Mouse (Mus musculus): Measurements from ENCODE around the gene Ptprt.
"Not testable (repeated sequence)": the region's sequence is repeated elsewhere in the genome, so short reads cannot be mapped to it uniquely, and the experiment has no call there.

The Ptprt gene

GRCm38 (mm10) chr2:162182621-162183475 is 478.1 kb downstream of the Ptprt start:
- no peak for DNase-seq

DNA sequence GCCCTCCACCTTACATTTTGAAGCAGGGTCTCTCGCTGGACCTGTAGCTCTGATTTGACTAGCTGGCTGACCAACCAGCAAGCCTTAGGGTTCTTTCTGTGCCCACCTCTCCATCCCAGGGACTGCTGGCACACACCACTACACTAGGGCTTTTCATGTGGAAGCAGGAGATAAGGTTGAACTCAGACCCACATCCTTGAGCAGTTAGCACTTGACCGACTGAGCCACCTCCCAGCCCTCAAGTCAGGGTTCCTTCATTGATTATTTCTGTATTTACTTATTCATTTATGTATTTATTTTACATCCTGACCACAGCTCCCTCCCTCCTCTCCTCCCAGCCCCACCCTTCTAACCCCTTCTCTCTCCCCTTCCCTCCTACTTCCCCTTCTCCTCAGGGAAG is 479.1 kb downstream of the Ptprt start:
- no peak for DNase-seq

- DNase-seq, result no peak
These were observed 488.4 kb downstream of the Ptprt start for GRCm38 (mm10) chr2:162172529-162172928.

DNA sequence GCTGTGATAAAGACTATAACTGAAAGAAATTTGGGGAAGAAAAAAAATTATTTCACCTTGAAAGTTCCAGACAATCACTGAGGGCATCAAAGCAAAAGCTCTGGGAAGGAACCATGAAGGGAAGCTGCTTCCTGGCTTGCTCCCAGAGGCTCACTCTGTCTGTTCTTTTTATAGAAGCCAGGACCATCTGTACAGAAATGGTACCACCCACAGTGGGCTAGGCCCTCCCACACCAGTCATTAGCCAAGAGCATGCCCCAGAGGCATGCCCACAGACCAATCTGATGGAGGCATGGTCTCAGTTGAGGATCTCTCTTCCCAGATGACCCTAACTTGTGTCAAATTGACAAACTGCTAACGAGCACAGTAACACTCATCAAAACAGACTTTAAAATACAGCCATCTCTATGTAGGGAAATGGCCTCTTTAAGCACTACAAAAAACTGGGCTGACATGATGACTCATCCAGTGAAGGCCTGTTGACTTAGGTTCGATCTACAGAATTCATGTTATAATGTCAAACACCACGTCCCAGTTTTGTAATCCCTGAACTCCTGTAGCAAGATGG is 519.0 kb downstream of the Ptprt start:
- peak; percentile 21 for DNase-seq

DNA sequence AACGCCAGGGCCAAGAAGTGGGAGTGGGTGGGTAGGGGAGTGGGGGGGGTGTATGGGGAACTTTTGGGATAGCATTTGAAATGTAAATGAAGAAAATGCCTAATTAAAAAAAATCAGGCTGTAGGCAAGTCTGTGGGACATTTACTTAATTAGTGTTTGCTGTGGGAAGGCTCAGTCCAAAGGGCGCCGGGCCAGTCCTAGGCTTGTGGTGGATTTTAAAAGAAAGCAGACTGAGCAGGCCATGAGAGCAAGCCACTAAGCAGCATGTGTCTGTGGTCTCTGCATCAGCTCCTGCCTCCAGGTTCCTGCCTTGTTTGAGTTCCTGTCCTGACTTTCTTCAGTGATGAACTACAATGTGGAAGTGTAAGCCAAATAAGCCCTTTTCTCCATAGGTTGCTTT is 524.8 kb downstream of the Ptprt start:
- DNase-seq, result not testable (repeated sequence)

GRCm38 (mm10) chr2:162131607-162132304 is 529.2 kb downstream of the Ptprt start:
- no peak for DNase-seq

- peak; percentile 48 for DNase-seq
These were observed 531.1 kb downstream of the Ptprt start for GRCm38 (mm10) chr2:162129896-162130295.

DNA sequence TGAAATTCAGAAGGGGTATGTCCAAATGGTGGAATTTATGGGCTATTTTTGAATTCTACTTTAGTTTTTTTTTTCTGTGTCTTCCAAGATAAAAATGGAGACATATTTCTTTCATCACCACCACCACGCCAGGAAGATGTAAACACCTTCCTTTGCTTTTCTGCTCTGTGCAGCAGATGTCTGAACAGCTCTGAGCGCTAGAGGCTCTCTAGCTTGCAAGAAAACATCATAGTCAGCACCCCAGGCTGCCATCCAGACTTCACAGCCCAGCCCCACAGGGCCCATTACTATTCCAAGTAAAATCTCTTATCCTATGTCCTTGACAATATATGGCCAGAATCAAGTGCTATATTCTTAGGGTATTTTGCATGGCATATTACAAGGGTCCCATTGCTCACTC is 542.9 kb downstream of the Ptprt start:
- DNase-seq, result no peak

GRCm38 (mm10) chr2:162082391-162082790 is 578.6 kb downstream of the Ptprt start:
- DNase-seq, result no peak

- DNase-seq, result no peak
These were observed 580.1 kb downstream of the Ptprt start for GRCm38 (mm10) chr2:162080717-162081398.

GRCm38 (mm10) chr2:162078571-162079280 is 582.2 kb downstream of the Ptprt start:
- no peak for DNase-seq

GRCm38 (mm10) chr2:162052816-162053215 is 608.1 kb downstream of the Ptprt start:
- DNase-seq, result no peak

GRCm38 (mm10) chr2:162050198-162050597 is 610.7 kb downstream of the Ptprt start:
- DNase-seq, result no peak

GRCm38 (mm10) chr2:162035615-162036014 is 625.3 kb downstream of the Ptprt start:
- no peak for DNase-seq

DNA sequence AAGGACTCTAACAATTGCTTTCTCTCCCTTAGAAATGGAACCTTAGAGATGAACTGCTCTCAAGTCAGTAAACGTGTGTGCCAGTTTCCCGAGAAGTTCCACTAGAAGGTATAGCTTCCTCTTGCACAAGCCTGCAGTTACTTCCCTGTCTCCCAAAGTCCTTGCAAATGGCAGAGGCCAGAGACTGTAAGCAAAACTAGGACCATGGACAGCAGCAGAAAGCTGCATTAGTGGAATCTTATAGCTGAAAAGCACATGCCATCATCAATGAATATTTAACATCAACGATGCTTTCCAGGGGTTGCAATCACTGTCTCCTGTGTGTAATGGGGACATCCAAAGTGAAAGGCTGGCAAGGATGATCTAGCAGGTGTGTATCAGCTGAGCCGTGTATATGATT is 629.3 kb downstream of the Ptprt start:
- DNase-seq, result no peak

DNA sequence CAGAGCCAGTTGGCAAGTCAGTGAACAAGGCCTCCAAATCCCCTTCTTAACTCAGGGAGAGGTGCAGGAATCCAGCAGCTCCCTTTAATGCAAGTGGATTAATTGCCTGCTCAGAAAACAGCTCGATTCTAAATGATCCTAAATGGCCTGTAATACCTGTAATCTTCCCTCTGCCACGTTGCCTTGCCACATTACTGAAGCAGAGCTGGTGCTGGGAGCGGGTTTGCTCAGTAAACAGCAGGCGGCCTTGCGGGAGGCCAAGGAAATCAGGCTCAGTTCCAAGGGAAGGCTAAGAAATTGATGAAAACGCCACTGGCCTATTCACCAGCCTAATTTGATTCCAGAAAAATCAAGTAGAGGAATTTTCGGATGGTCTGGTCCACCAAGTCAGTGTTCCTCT is 659.9 kb downstream of the Ptprt start:
- DNase-seq, result peak; percentile 41

GRCm38 (mm10) chr2:161982311-161982710 is 678.6 kb downstream of the Ptprt start:
- no peak for DNase-seq

GRCm38 (mm10) chr2:161961179-161962163 is 699.5 kb downstream of the Ptprt start:
- DNase-seq, result peak; percentile 82

DNA sequence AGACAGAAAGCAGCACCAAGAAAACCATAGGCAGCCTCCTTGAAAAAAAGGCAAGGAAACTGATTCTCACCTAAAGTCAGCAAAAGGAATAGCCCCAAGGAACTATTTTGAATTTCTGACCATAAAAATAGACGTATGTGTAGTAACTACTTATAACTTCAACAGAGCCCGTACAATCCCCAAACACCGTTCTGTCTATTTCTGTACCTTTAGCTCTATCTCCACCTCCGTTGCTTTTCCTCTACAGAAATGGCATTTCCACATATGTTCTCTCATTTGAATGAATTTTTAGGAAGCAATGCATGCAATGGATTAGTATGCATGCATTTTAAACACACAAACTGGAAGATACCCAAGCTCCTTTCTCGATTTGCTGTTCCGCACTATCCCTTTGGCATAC is 715.5 kb downstream of the Ptprt start:
- DNase-seq, result no peak

- no peak for DNase-seq
These were observed 716.3 kb downstream of the Ptprt start for GRCm38 (mm10) chr2:161944689-161945088.

GRCm38 (mm10) chr2:161941991-161942390 is 719.0 kb downstream of the Ptprt start:
- no peak for DNase-seq

All from cerebellum, adult 11-12 months (tissue).